Mouse (Mus musculus) cerebellum, adult 2 months (tissue): Measurements from ENCODE around the gene Nbeal2.

Source experiments
- CTCF ChIP-seq: fragments of 200-500 bp; IDR thresholded peaks from 2 replicates; pipeline ENCODE4 v1.5.1; 2011; ENCODE audit warnings: low read depth, mild to moderate bottlenecking, control low read depth, low read length, moderate library complexity, borderline replicate concordance; ENCODE audit not compliant: insufficient read depth
- POLR2A ChIP-seq: fragments of 200-500 bp; IDR thresholded peaks from 2 replicates; pipeline ENCODE4 v1.6.1; 2011; ENCODE audit warnings: low read length, control low read depth, borderline replicate concordance; ENCODE audit not compliant: insufficient read depth

- TF ChIP-seq CTCF = no peak
- TF ChIP-seq POLR2A = no peak
Measured at GRCm38 (mm10) chr9:110685591-110685990, 31.6 kb upstream of the Nbeal2 start.
